Mouse (Mus musculus): Measurements from ENCODE around the gene Pqbp1. TPM values are rescaled to one million over a fixed set of nuclear protein-coding genes. Genes with fewer than 3 reads are reported as not detected.

Pqbp1 gene
- total RNA-seq (2023; ENCODE audit: inconsistent age) = 113 to 127 TPM (median 121 TPM) in 4 replicates

DNA sequence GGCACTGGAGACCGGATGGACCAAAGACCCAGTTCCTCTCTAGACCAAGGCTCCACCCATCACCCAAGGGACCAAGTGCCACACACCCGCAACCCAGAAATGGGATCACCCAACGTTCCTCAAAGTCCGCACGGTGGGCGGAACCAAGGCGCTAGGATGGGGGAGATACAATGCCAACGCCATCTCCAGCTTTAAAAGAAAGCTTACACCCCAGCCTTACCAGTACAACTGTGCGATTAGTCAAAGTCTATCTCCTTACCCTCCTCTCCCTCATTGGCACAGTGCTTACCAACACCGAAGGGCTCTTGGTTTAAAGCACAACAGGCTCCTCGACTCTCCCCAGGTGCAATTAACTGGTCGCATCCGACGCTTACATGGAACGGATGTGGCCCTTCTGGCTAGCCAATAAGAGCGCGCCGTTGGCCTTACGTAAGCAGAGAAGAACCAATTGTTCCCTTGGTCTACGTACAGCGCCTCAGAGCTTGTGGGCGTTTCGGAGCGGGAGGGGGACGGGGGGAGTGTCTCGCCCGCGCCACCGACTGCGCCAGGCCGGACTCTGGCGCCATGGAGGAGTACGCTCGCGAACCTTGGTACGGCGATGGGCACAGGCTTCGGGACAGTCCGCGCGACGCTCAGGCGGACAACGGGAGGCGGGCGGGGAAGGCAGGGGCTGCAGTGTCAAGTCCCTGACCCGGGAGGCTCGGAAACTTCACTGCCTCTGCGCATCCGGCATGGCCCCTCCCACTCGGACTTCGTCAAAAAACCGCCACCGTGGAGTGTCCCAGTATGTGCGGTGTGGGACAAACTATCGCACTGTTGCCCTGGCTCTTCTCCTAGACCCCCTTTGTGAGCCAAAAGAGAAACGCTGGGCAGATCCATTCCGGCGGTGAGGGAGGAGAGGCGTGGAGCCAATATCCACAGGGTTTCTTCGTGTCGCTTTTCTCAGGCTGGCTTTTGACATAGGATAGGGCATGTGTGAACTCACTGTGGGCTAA lies at the start of gene Pqbp1, which contains the start of gene Timm17b:
TSS of gene Pqbp1 (minus strand) at position 390 of the 995 bp plus-strand sequence.
TSS of gene Timm17b (plus strand) at position 478 of the 995 bp plus-strand sequence.

DNA sequence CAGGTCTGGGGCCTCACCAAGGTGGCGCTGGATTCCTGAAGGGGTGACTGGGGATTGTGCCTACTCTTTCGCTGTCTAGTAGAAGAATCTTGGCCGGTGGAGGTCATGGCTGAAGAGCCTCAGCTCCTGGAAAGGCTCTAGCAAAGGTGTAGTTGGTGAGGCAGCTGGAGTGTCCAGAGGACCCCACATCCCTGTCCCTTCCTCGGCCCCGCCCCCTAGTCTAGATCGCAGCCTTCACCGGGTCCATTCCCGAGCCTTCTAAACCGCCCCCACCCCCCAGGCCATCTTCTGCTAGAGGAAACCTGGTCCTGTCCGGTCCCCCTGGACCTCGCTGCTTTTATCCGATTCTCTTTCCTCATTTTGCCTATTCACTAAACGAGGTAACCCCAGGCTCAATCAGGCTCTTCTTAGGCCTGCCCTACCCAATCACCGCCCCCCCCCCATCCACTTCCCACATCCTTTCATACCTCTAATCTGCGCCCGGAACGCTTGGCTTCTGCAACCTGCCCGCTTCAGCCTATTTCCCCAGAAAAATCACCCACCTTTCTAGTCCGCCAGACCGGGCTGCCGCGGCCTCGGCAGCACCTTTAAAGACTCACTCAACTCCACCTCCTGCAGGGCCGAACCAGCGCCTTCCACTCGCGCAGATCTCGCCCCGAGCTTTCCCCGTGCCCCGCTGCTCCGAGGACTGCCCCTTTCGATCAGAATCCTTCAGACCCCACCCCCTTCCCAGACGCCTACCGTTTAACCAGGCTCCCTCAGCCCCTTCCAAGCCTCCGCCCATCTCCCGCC lies 48.2 kb upstream of the Pqbp1 start, which contains the start of gene Hdac6:
TSS of gene Hdac6 (minus strand) at position 782 of the 792 bp plus-strand sequence.

DNA sequence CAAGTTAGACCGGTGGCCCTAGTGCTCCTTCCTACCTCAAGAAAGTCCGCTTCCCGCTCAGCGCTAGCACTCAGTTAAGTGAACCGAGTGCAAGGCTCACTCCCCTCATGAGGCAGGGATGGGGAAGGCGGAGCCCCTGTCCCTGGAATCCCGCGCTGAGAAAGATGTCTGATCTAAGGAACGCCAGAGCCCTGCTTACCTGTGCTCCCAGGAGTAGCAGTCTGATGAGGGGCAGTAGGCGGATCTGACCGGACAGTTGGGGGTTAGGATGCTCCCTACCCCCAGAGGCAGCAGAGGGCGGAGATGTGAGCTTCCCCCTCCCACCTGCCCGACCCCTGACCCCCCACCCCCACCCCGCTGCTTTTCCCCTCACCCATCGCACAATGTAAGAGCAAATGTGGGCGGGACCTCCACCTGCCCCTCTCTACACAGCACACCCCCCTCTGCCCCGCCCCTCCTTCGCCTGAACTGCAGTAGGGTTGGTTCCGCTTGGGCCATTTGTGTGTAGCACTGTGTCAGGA lies 29.3 kb upstream of the Pqbp1 start, which contains the start of gene Eras:
TSS of gene Eras (minus strand) at position 338 of the 521 bp plus-strand sequence.

DNA sequence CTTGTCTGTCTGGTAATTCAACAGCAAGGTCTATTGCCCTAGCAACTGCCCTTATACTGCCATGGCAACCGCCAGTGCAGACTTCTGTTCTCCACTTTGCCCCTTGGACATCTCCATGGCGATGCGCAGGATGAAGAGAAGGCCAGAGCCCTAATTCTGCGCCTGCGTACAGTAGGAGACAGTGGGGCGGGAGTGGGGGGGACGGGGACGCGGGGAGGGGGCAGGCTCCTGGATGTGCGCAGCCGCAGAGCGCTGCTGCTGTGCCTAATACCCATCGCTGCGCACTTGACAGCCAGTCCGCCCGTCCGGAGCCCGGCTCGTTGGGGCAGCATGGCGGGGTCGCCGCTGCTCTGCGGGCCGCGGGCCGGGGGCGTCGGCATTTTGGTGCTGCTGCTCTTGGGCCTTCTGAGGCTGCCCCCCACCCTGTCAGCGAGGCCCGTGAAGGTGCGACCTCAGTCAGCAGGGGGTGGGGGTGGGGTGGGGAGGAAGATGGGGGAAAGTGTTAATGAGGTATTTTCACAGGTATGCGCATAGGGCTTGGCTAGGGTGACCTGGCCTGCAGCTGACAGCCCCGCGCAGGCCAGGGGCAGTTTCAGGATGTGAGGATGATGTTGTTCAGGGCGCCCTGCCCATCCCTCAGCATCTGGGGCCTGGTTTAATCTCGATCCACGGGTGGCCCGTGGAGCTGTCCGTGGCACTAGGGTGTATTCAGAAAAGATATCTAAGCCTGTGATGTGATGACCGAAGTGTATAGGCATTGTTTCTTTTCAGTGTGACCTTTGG lies 20.7 kb upstream of the Pqbp1 start, which contains the start of gene Pcsk1n:
TSS of gene Pcsk1n (plus strand) at position 222 of the 783 bp plus-strand sequence.

DNA sequence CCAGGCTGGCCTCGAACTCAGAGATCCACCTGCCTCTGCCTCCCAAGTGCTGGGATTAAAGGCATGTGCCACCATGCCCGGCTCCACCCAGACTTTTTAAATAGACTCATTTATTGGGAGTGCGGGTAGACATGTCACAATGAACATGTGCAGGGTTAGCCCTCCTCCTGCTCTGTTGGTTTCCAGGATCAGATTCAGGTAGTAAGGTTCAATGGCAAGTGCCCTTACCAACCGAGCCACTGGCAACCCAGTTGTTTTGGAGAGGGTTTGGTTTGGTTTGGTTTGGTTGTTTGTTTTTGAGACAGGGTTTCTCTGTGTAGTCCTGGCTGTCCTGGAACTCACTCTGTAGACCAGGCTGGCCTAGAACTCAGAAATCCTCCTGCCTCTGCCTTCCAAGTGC lies 10.2 kb upstream of the Pqbp1 start, which contains the start of gene Gm10490:
TSS of gene Gm10490 (plus strand) at position 301 of the 400 bp plus-strand sequence.

DNA sequence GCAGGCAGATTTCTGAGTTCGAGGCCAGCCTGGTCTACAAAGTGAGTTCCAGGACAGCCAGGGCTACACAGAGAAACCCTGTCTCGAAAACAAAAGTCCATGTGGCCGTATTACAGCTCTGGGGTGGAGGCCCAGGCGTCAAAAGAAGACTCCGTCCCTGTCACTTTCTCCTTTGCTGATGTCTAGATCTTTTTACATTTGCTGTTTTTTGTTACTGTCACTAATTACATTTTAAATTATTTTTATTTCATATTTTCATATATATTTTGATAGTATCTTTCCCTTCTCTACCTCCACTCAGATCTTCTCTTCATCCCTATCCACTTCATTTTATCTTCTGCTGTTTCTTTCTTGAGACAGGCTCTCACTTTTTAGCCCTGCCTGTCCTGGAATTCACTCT lies 8.7 kb upstream of the Pqbp1 start, which contains the start of gene Gm10491:
TSS of gene Gm10491 (minus strand) at position 101 of the 400 bp plus-strand sequence.

DNA sequence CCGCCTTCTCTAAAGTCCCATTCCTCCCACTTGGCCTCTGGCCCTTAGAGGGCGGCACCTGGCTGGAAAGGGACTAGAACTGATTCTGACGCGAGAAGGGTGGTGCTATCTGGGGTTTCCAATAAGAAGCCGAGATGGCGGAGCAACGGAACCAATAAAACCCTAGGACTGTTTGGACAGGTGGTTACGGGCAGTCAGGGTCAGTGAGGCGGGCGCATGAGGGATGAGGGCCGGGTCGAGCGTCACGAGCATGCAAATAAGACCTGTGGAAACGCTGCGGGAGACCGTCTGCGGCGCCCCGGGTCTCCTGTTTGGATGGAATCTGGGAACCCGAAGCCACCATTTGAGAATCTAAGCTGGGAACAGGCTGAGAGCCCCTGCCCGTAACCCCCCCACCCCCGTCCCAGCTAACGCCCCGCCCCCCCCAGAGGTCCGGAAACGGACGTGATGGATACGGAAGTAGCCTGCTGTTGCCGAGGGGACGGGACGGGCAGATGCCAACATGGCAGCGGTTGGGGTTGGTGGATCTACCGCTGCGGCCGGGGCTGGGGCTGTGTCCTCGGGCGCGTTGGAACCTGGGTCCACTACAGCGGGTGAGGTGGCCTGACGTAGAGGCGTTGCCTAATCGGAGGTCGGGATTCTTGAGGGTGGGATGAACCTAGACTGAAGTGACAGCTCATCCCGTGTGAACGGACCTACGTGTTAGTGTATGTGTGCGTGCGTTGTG lies 15.1 kb downstream of the Pqbp1 start, which contains the start of gene Slc35a2:
TSS of gene Slc35a2 (plus strand) at position 188 of the 727 bp plus-strand sequence.

DNA sequence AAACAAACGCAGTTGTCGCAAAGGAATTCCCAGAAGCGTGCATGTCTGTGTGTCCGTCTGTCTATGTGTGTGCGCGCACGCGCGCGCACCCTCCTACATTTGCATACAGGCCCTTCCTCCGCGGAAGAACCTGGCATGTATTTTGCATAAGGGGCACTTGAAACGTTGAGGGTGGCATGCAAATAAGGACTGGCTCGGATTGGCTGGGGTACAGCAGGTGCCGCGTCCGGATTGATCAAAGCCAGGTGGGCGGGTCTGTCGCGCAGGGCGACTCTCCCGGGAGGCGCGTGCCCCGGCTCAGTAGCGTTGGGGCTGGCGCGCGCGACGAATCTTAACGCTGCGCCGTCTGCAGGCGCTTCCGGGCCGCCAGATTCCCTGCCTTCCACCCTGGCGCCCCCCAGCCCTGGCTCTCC lies 21.1 kb downstream of the Pqbp1 start, which contains the start of gene Pim2:
TSS of gene Pim2 (plus strand) at position 256 of the 413 bp plus-strand sequence.

Other genes with a start within 250 kb of the Pqbp1 start
- 24.8 to 33.8 TPM (median 31.3 TPM) in 4 replicates for gene Prickle3, start 242.0 kb downstream of the Pqbp1 start, total RNA-seq (2023; ENCODE audit: inconsistent age)
- gene Plp2, start 227.9 kb downstream of the Pqbp1 start, total RNA-seq (2023; ENCODE audit: inconsistent age) = 84.5 to 110 TPM (median 102 TPM) in 4 replicates
- not detected in 4 replicates for gene Magix, start 218.0 kb downstream of the Pqbp1 start, total RNA-seq (2023; ENCODE audit: inconsistent age)
- 48.1 to 53.2 TPM (median 52.3 TPM) in 4 replicates for gene Gpkow, start 202.1 kb downstream of the Pqbp1 start, total RNA-seq (2023; ENCODE audit: inconsistent age)
- gene Wdr45, start 184.9 kb downstream of the Pqbp1 start, total RNA-seq (2023; ENCODE audit: inconsistent age) = 63.9 to 81.8 TPM (median 66.9 TPM) in 4 replicates
- gene Gm45208, start 177.0 kb downstream of the Pqbp1 start, total RNA-seq (2023; ENCODE audit: inconsistent age) = not detected in 4 replicates
- 13.8 to 16.3 TPM (median 14.6 TPM) in 4 replicates for gene Praf2, start 170.8 kb downstream of the Pqbp1 start, total RNA-seq (2023; ENCODE audit: inconsistent age)
- gene Ccdc120, start 148.4 kb downstream of the Pqbp1 start, total RNA-seq (2023; ENCODE audit: inconsistent age) = not detected in 4 replicates
- 25.5 to 32.5 TPM (median 29.5 TPM) in 4 replicates for gene Tfe3, start 136.7 kb downstream of the Pqbp1 start, total RNA-seq (2023; ENCODE audit: inconsistent age)
- gene Gripap1, start 109.5 kb downstream of the Pqbp1 start, total RNA-seq (2023; ENCODE audit: inconsistent age) = 275 to 287 TPM (median 279 TPM) in 4 replicates
- gene Kcnd1, start 77.0 kb downstream of the Pqbp1 start, total RNA-seq (2023; ENCODE audit: inconsistent age) = 0.74 to 1.5 TPM (median 0.90 TPM) in 4 replicates
- 194 to 202 TPM (median 199 TPM) in 4 replicates for gene Otud5, start 57.9 kb downstream of the Pqbp1 start, total RNA-seq (2023; ENCODE audit: inconsistent age)
- gene Pim2, start 21.0 kb downstream of the Pqbp1 start, total RNA-seq (2023; ENCODE audit: inconsistent age) = 50.5 to 68.4 TPM (median 57.8 TPM) in 4 replicates
- gene Slc35a2, start 15.2 kb downstream of the Pqbp1 start, total RNA-seq (2023; ENCODE audit: inconsistent age) = 25.9 to 33.3 TPM (median 32.3 TPM) in 4 replicates
- gene Timm17b, start 88 bp upstream of the Pqbp1 start, total RNA-seq (2023; ENCODE audit: inconsistent age) = 53.6 to 58.6 TPM (median 56.2 TPM) in 4 replicates
- gene Gm10491, start 8.6 kb upstream of the Pqbp1 start, total RNA-seq (2023; ENCODE audit: inconsistent age) = not detected in 4 replicates
- gene Gm10490, start 10.3 kb upstream of the Pqbp1 start, total RNA-seq (2023; ENCODE audit: inconsistent age) = not detected in 4 replicates
- gene Pcsk1n, start 20.6 kb upstream of the Pqbp1 start, total RNA-seq (2023; ENCODE audit: inconsistent age) = not detected in 4 replicates
- gene Eras, start 29.3 kb upstream of the Pqbp1 start, total RNA-seq (2023; ENCODE audit: inconsistent age) = not detected in 4 replicates
- 16.5 to 22.4 TPM (median 19.2 TPM) in 4 replicates for gene Hdac6, start 48.6 kb upstream of the Pqbp1 start, total RNA-seq (2023; ENCODE audit: inconsistent age)
- gene Gata1, start 78.8 kb upstream of the Pqbp1 start, total RNA-seq (2023; ENCODE audit: inconsistent age) = 0.26 to 0.99 TPM in 2 of 4 replicates, not detected in the others
- not detected in 4 replicates for gene Glod5, start 119.2 kb upstream of the Pqbp1 start, total RNA-seq (2023; ENCODE audit: inconsistent age)
- gene Suv39h1, start 175.5 kb upstream of the Pqbp1 start, total RNA-seq (2023; ENCODE audit: inconsistent age) = 26.1 to 33.5 TPM (median 29.6 TPM) in 4 replicates
- 131 to 137 TPM (median 136 TPM) in 4 replicates for gene Was, start 191.2 kb upstream of the Pqbp1 start, total RNA-seq (2023; ENCODE audit: inconsistent age)
- 32.3 to 39.6 TPM (median 36.3 TPM) in 4 replicates for gene Wdr13, start 233.6 kb upstream of the Pqbp1 start, total RNA-seq (2023; ENCODE audit: inconsistent age)
- gene Rbm3, start 246.6 kb upstream of the Pqbp1 start, total RNA-seq (2023; ENCODE audit: inconsistent age) = 461 to 615 TPM (median 557 TPM) in 4 replicates

Data from B cell, adult (primary cell).